Mouse (Mus musculus): ENCODE data around the gene Dnmt1.
A peak's percentile ranks its signal among the peaks of the same experiment; 100 is the strongest.

Gene Dnmt1

GRCm38 (mm10) chr9:20878041-20878709 lies 81.5 kb downstream of the Dnmt1 start:
- peak; percentile 100 for DNase-seq

GRCm38 (mm10) chr9:20877118-20878040 lies 82.3 kb downstream of the Dnmt1 start:
- DNase-seq: no peak

- DNase-seq: no peak
Observed at GRCm38 (mm10) chr9:20876318-20877117, 83.2 kb downstream of the Dnmt1 start.

GRCm38 (mm10) chr9:20875021-20875790 lies 84.5 kb downstream of the Dnmt1 start:
- peak; percentile 66 for DNase-seq

GRCm38 (mm10) chr9:20873521-20873920 lies 86.2 kb downstream of the Dnmt1 start:
- DNase-seq: no peak

- no peak for DNase-seq
Observed at GRCm38 (mm10) chr9:20872991-20873390, 86.7 kb downstream of the Dnmt1 start.

- no peak for DNase-seq
Observed at GRCm38 (mm10) chr9:20870211-20871173, 89.2 kb downstream of the Dnmt1 start.

- no peak for DNase-seq
Observed at GRCm38 (mm10) chr9:20869246-20869645, 90.4 kb downstream of the Dnmt1 start.

- peak; percentile 90 for DNase-seq
Observed at GRCm38 (mm10) chr9:20868448-20869001, 91.2 kb downstream of the Dnmt1 start, which contains the start of gene A230050P20Rik. Gene A230050P20Rik (plus strand): TSS chr9:20868642.

- no peak for DNase-seq
Observed at GRCm38 (mm10) chr9:20866879-20867278, 92.8 kb downstream of the Dnmt1 start.

GRCm38 (mm10) chr9:20862225-20862624 lies 97.5 kb downstream of the Dnmt1 start:
- DNase-seq: no peak

- no peak for DNase-seq
Observed at GRCm38 (mm10) chr9:20861821-20862220, 97.9 kb downstream of the Dnmt1 start.

GRCm38 (mm10) chr9:20859926-20860325 lies 99.8 kb downstream of the Dnmt1 start:
- DNase-seq: no peak
